Mouse (Mus musculus) erythroblast, embryonic 14.5 days (primary cell): ENCODE results near the gene Tmem51.
"Not testable (repeated sequence)": the region's sequence is repeated elsewhere in the genome, so short reads cannot be mapped to it uniquely, and the experiment has no call there.

ENCODE experiments used
- GATA1 ChIP-seq: IDR thresholded peaks from 2 replicates; pipeline ENCODE4 v1.6.1; 2012; ENCODE audit warnings: low read length, inconsistent platforms, mixed read lengths
- TAL1 ChIP-seq: IDR thresholded peaks from 3 replicates; pipeline ENCODE4 v1.6.1; 2012; ENCODE audit warnings: low read length, inconsistent platforms, mixed read lengths

DNA sequence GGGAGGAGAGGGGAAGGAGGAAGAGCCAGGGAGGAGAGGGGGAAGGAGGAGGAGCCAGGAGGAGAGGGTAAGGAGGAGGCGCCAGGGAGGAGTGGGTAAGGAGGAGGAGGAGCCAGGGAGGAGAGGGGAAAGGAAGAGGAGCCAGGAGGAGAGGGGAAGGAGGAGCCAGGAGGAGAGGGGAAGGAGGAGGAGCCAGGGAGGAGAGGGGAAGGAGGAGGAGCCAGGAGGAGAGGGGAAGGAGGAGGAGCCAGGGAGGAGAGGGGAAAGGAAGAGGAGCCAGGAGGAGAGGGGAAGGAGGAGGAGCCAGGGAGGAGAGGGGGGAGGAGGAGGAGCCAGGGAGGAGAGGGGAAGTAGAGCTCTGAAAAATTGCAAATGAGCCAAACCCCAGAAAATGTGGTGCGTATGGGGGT lies 90.0 kb downstream of the Tmem51 start:
- not testable (repeated sequence) for TF ChIP-seq TAL1, GATA1
